8 mouse cellular contexts compared by ENCODE assay signal in the genomic region with DNA sequence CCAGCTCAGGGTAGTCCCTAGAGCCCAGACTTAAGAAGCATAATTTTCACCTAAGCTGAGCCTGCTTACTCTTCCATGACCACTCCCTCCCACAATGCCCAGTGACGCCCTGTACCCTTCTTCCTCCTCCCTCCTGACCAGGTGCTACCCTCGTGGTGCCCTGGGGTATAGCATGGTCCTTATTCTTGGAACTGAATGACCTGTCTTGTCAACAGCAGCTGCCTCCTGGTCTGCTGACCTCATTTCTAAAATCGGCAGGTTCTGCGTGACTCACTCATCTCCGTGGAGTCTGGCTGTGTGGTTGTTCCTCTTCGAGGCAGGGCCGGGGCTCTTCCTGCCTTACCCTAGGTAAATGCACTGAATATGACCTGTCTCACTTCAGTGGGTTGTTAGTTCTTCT. TPM values are rescaled to one million over a fixed set of nuclear protein-coding genes. Genes with fewer than 3 reads are reported as not detected.
DNase-seq lines count a peak whose midpoint lies in the region; ATAC-seq and TF ChIP-seq lines count a peak whose summit lies in the region.

No protein-coding gene starts in this region.

- 19% methylated on average over 7 of the region's 7 CpGs for WGBS in liver, embryonic 16.5 days (ENCODE audit: insufficient replicate concordance)
- 13% methylated on average over 7 of the region's 7 CpGs for WGBS in thymus, adult 2 months

- no peak overlapping the region for H3K4me2 ChIP-seq in liver, embryonic 16.5 days (ENCODE audit: low read depth, low read length)

- no peaks in the 10 kb centered on the region for H3K4me1 ChIP-seq in liver, embryonic 16.5 days (ENCODE audit: control insufficient read depth, low read depth, low read length)
- H3K4me1 ChIP-seq in thymus, adult 2 months (replicated peaks; ENCODE audit: control insufficient read depth, insufficient read depth, low read length), result peaks cover 63% of the 10 kb centered on the region

- no peak overlapping the region for H3K4me3 ChIP-seq in liver, embryonic 16.5 days (ENCODE audit: low read depth, low read length)
- peak overlapping the region; percentile 32 for H3K4me3 ChIP-seq in thymus, adult 2 months (ENCODE audit: control insufficient read depth, insufficient read depth, low read length)

- no peak overlapping the region for H3K9ac ChIP-seq in liver, embryonic 16.5 days (ENCODE audit: low read depth, low read length)

- ATAC-seq in liver, embryonic 16.5 days (ENCODE audit: low read depth), result 0 out of 2 replicates have a peak, but pooled peaks have one; percentile 7
- ATAC-seq in granulocyte monocyte progenitor cell, adult 5-6 weeks (replicated peaks; ENCODE audit: poor library complexity, severe bottlenecking), result peak; percentile 57

- H3K27me3 ChIP-seq in liver, embryonic 16.5 days (ENCODE audit: control insufficient read depth, insufficient read depth, low read depth, low read length), result no peaks in the 10 kb centered on the region; the same call in 1 of the 2 replicates
- no peaks in the 10 kb centered on the region for H3K27me3 ChIP-seq in thymus, adult 2 months (ENCODE audit: control insufficient read depth, insufficient read depth, low read length)

- no peaks in the 10 kb centered on the region for H3K9me3 ChIP-seq in liver, embryonic 16.5 days (replicated peaks; ENCODE audit: control insufficient read depth, low read length)

- 0 out of 2 replicates have a peak, but pooled peaks have one; percentile 12 for TF ChIP-seq POLR2A in thymus, adult 2 months (IDR thresholded peaks at IDR 0.05; ENCODE audit: control insufficient read depth, extremely low read depth, insufficient read depth, low read length, poor library complexity)

- no peak overlapping the region for H3K27ac ChIP-seq in liver, embryonic 16.5 days (ENCODE audit: low read length)
- H3K27ac ChIP-seq in thymus, adult 2 months (ENCODE audit: control insufficient read depth, insufficient read depth, low read length), result peak overlapping the region; percentile 91

- DNase-seq in adrenal gland, adult (ENCODE audit: inconsistent age in 2 of 2, low spot score in 1 of 2), result peak; percentile 63 to 73
- no peak for DNase-seq in adrenal gland, postnatal 4 days (ENCODE audit: low spot score in 2 of 2)
- no peak for DNase-seq in liver
- DNase-seq in thymus, adult 2 months, result peak; percentile 60
- no peak for DNase-seq in layer of hippocampus, adult 11-12 months (ENCODE audit: low spot score)
- no peak for DNase-seq in adipocyte (ENCODE audit: low spot score)

- no peak for TF ChIP-seq CTCF in thymus, adult 2 months (IDR thresholded peaks at IDR 0.05; ENCODE audit: borderline replicate concordance, control insufficient read depth, extremely low read depth, insufficient read depth, low read length, poor library complexity)

- no peaks in the 10 kb centered on the region for H3K36me3 ChIP-seq in liver, embryonic 16.5 days (ENCODE audit: control insufficient read depth, insufficient read depth)
- H3K36me3 ChIP-seq in thymus, adult 2 months (ENCODE audit: control insufficient read depth, insufficient read depth, low read length), result no peaks in the 10 kb centered on the region

RNA-seq across cellular contexts. Expression of a gene that starts 37.5 kb away (rescaled TPM):
- 1 to 10 TPM; 4.5 to 5.3 TPM for total RNA-seq in adrenal gland, postnatal 4 days (2021)
- 0.13 and 0.19 TPM in 2 replicates for polyA plus RNA-seq in liver, embryonic 16.5 days (2015; fragmentation: Nextera tagmentation; extraction: Ambion mirVana)
- not detected in 2 replicates for total RNA-seq in granulocyte monocyte progenitor cell, adult 5-6 weeks (2014; fragmentation: Nextera tagmentation)
- total RNA-seq in granulocyte monocyte progenitor cell, adult 5-6 weeks (2017), result not detected in 2 replicates
- polyA plus RNA-seq in thymus, adult 2 months (2012; rRNA removed), result 2.8 and 2.9 TPM in 2 replicates

Comparison
In these comparisons a context has a peak if more than half of its experiments do, and no peak if none do; other contexts are left out.
1. DNase-seq: peak in adrenal gland, adult (2 of 2) and thymus, adult 2 months (single experiment); none in adrenal gland, postnatal 4 days (0 of 2), liver (single experiment), layer of hippocampus, adult 11-12 months (single experiment) and adipocyte (single experiment).
2. RNA of a gene that starts 37.5 kb away (total RNA-seq): 4.5 to 5.3 TPM in adrenal gland, postnatal 4 days; not detected in granulocyte monocyte progenitor cell, adult 5-6 weeks; every median in the first group is over 4 times any median in the second.